Mouse (Mus musculus): ENCODE measurements around the gene Dnttip2. TPM values are rescaled to one million over a fixed set of nuclear protein-coding genes. Genes with fewer than 3 reads are reported as not detected.
"Not testable (repeated sequence)": the region's sequence is repeated elsewhere in the genome, so short reads cannot be mapped to it uniquely, and the experiment has no call there.

Gene Dnttip2
- polyA plus RNA-seq, 1 experiment from 2014 or later = 73.3 TPM

- Histone ChIP-seq H3K9me3 (replicated peaks) (no peaks in the 10 kb centered on the region), H3K4me2 (no peak overlapping the region), H3K36me3 (peaks cover 3% of the 10 kb centered on the region; the same call in 1 of the 2 replicates), H3K27me3 (no peaks in the 10 kb centered on the region), H3K4me1 (no peaks in the 10 kb centered on the region), H3K9ac (no peak overlapping the region), H3K4me3 (replicated peaks) (no peak overlapping the region), H3K27ac (no peak overlapping the region)
- ATAC-seq (replicated peaks; ENCODE audit: low FRiP score) = no peak
- WGBS = 60% methylated on average over 3 of the region's 3 CpGs
Observed at GRCm38 (mm10) chr3:122252466-122253253, 21.5 kb upstream of the Dnttip2 start.

- not testable (repeated sequence) for H3K27ac ChIP-seq; H3K27me3 ChIP-seq; H3K4me1 ChIP-seq; H3K4me3 ChIP-seq (replicated peaks); ATAC-seq (replicated peaks; ENCODE audit: low FRiP score); H3K9ac ChIP-seq; H3K9me3 ChIP-seq (replicated peaks); H3K4me2 ChIP-seq
- WGBS = 87% methylated on average over 7 of the region's 7 CpGs
- H3K36me3 ChIP-seq = peaks cover 12% of the 10 kb centered on the region; the same call in 1 of the 2 replicates
Observed at GRCm38 (mm10) chr3:122254050-122254449, 20.1 kb upstream of the Dnttip2 start.

DNA sequence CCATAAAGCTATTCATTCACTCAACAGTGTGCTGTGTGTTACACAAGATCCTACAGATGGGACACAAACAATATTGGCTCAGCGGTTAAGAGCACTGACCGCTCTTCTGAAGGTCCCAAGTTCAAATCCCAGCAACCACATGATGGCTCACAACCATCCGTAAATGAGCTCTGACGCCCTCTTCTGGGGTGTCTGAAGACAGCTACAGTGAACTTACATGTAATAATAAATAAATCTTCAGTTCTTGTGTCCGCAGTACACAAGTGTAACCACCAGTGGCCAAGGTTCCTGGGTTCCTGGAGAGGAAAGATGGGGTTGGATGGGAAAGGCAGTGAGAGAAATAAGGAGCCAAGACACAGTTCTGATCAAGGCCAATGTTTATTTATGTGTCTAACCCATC, 4.2 kb upstream of the Dnttip2 start:
- no peaks in the 10 kb centered on the region for H3K27me3 ChIP-seq
- peaks cover 13% of the 10 kb centered on the region for H3K36me3 ChIP-seq
- H3K27ac ChIP-seq = no peak overlapping the region
- no peak overlapping the region for H3K4me3 ChIP-seq (replicated peaks)
- no peak for ATAC-seq (replicated peaks; ENCODE audit: low FRiP score)
- no peaks in the 10 kb centered on the region for H3K9me3 ChIP-seq (replicated peaks)
- WGBS = 76% methylated on average over 5 of the region's 5 CpGs
- peaks cover 3% of the 10 kb centered on the region for H3K4me1 ChIP-seq
- no peak overlapping the region for H3K9ac ChIP-seq
- no peak overlapping the region for H3K4me2 ChIP-seq

DNA sequence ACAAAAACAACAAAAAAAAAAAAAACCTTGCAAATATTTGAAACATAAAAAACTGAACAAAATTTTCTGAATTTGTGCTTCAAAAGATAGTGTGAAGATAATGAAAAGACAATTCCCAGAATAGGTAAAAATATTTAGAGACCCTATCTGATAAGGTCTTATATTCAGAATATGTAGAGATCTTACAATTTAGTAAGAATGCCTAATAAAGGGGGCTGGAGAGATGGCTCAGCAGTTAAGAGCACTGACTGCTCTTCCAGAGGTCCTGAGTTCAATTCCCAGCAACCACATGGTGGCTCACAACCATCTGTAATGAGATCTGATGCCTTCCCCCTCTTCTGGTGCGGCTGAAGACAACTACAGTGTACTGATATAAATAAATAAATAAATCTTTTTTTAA, 1.6 kb upstream of the Dnttip2 start:
- H3K9ac ChIP-seq; H3K9me3 ChIP-seq (replicated peaks); ATAC-seq (replicated peaks; ENCODE audit: low FRiP score); H3K27ac ChIP-seq; H3K4me2 ChIP-seq; H3K4me3 ChIP-seq (replicated peaks); H3K27me3 ChIP-seq: not testable (repeated sequence)
- Histone ChIP-seq H3K36me3 (peaks cover 25% of the 10 kb centered on the region), H3K4me1 (peaks cover 29% of the 10 kb centered on the region)
- 69% methylated on average over 1 of the region's 1 CpGs for WGBS

DNA sequence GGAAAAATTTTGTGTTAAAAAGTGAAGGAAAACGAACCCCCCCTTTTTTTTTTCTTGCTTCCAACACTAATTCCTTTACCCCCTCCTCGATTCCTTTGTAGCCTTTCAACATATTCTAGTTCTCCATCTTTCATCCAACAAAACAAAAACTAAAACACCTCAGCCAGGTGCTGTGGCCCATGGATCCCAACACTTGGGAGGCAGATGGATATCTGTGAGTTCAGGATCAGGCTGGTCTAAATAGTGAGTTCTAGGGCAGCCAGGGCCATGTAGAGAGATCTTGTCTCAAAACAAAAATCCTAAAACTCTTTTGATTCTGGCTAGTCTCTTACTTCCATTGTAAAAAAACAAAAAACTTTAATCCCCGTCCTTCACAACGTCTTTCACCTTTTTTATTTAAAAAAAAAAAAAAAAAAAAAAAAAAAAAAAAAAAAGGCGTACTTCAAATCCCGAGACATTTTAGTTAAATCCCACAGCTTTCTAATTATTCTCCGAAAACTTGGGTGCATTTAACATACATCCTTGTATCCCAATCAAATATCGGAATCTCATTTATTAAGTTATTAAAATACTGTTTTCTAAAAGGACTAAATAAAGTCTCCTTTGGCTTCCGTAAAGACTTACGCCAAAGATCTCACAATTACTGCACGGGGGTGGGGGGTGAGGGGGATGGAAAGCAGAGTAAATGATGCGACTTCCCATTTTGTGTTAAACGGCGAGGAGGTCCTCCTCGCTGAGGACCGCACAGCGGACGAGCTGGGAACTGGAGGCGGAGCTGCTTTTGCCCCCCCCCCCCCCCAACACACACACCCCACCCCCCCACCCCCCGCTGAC, 564 bp upstream of the Dnttip2 start:
- Histone ChIP-seq H3K9me3 (replicated peaks) (no peaks in the 10 kb centered on the region), H3K36me3 (peaks cover 36% of the 10 kb centered on the region), H3K4me1 (peaks cover 35% of the 10 kb centered on the region), H3K9ac (peak overlapping the region; percentile 41; the same call in 1 of the 2 replicates), H3K4me2 (peak overlapping the region; percentile 51), H3K4me3 (replicated peaks) (peak overlapping the region; percentile 91), H3K27me3 (no peaks in the 10 kb centered on the region), H3K27ac (no peak overlapping the region)
- ATAC-seq (replicated peaks; ENCODE audit: low FRiP score) = no peak
- 11% methylated on average over 19 of the region's 20 CpGs for WGBS

DNA sequence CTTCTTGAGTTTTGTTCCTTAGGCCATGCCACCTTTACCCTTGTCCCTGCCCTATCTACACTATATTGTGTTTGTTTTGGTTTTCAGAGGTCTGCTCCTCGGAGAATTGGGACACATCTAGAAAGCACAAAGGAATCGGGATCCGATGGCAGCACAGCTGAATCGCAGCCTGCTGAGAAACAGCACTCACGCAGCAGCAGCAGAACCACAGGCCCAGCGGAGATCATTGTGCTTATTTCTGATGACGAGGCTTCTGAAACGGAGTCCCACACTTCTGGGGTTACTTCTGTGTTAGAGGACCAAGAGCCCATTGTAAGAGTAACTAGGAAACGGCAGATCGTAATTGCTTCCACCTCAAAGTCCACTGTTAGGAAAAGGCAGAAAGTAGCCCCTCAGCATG, 923 bp downstream of the Dnttip2 start:
- H3K27ac ChIP-seq = no peak overlapping the region
- no peak for ATAC-seq (replicated peaks; ENCODE audit: low FRiP score)
- H3K9ac ChIP-seq = peak overlapping the region; percentile 88; the same call in 1 of the 2 replicates
- peak overlapping the region; percentile 91 for H3K4me3 ChIP-seq (replicated peaks)
- H3K4me2 ChIP-seq = peak overlapping the region; percentile 60
- no peaks in the 10 kb centered on the region for H3K27me3 ChIP-seq
- peaks cover 51% of the 10 kb centered on the region for H3K36me3 ChIP-seq
- peaks cover 35% of the 10 kb centered on the region for H3K4me1 ChIP-seq
- H3K9me3 ChIP-seq (replicated peaks) = no peaks in the 10 kb centered on the region
- 75% methylated on average over 10 of the region's 10 CpGs for WGBS

- peaks cover 7% of the 10 kb centered on the region for H3K4me1 ChIP-seq
- peaks cover 37% of the 10 kb centered on the region for H3K36me3 ChIP-seq
- WGBS = 78% methylated on average over 5 of the region's 5 CpGs
- no peak overlapping the region for H3K27ac ChIP-seq
- H3K9ac ChIP-seq = no peak overlapping the region
- H3K27me3 ChIP-seq = no peaks in the 10 kb centered on the region
- ATAC-seq (replicated peaks; ENCODE audit: low FRiP score) = no peak
- H3K4me2 ChIP-seq = no peak overlapping the region
- no peaks in the 10 kb centered on the region for H3K9me3 ChIP-seq (replicated peaks)
- no peak overlapping the region for H3K4me3 ChIP-seq (replicated peaks)
Observed at GRCm38 (mm10) chr3:122287195-122287594, 13.0 kb downstream of the Dnttip2 start.

- Histone ChIP-seq H3K9ac (no peak overlapping the region), H3K4me3 (replicated peaks) (no peak overlapping the region), H3K27me3 (no peaks in the 10 kb centered on the region), H3K27ac (no peak overlapping the region), H3K4me1 (peaks cover 12% of the 10 kb centered on the region), H3K36me3 (peaks cover 21% of the 10 kb centered on the region), H3K9me3 (replicated peaks) (no peaks in the 10 kb centered on the region), H3K4me2 (no peak overlapping the region)
- WGBS = 79% methylated on average over 5 of the region's 5 CpGs
- no peak for ATAC-seq (replicated peaks; ENCODE audit: low FRiP score)
Observed at GRCm38 (mm10) chr3:122288613-122289195, 14.5 kb downstream of the Dnttip2 start.

DNA sequence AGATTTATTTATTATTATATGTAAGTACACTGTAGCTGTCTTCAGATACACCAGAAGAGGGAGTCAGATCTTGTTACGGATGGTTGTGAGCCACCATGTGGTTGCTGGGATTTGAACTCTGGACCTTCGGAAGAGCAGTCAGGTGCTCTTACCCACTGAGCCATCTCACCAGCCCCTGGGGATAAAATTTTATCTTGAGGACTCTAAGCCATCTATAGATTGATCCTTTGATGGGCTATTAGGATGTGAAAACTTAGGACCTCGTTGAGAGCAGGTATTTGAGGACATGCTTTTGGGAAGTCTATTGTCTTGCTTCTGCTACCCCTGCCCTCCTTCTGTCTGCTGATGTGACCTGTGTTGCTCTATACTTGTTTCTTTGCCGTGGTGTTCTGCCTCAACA, 15.2 kb downstream of the Dnttip2 start:
- not testable (repeated sequence) for H3K9ac ChIP-seq; ATAC-seq (replicated peaks; ENCODE audit: low FRiP score); H3K27me3 ChIP-seq; H3K4me3 ChIP-seq (replicated peaks); H3K27ac ChIP-seq; H3K9me3 ChIP-seq (replicated peaks); H3K4me2 ChIP-seq
- Histone ChIP-seq H3K4me1 (peaks cover 16% of the 10 kb centered on the region), H3K36me3 (peaks cover 15% of the 10 kb centered on the region)
- 72% methylated on average over 4 of the region's 4 CpGs for WGBS

DNA sequence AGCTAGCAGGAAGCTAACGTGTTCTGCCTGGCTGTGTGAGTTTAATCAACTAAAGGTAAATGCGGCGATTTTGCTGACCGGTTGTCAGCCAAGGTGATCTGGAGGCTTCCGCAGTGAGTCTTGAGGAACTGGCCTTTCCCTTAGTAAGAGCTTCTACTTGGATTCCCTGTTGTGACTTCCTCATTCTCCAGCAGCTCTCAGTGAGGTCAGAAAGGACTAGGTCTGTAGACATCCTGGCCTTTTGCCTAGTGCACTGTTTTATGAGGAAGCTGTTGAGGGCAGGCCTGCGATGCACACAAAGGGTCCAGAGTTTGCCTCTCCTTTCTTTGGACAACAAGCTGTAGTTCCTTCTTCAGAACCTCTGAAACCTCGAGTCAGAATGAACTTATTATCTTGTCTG, 16.5 kb downstream of the Dnttip2 start:
- Histone ChIP-seq H3K4me1 (peaks cover 20% of the 10 kb centered on the region), H3K27ac (peak overlapping the region; percentile 24; the same call in 1 of the 2 replicates), H3K4me3 (replicated peaks) (no peak overlapping the region), H3K36me3 (peaks cover 4% of the 10 kb centered on the region), H3K9ac (no peak overlapping the region), H3K9me3 (replicated peaks) (no peaks in the 10 kb centered on the region), H3K4me2 (no peak overlapping the region), H3K27me3 (no peaks in the 10 kb centered on the region)
- WGBS = 71% methylated on average over 7 of the region's 7 CpGs
- no peak for ATAC-seq (replicated peaks; ENCODE audit: low FRiP score)

DNA sequence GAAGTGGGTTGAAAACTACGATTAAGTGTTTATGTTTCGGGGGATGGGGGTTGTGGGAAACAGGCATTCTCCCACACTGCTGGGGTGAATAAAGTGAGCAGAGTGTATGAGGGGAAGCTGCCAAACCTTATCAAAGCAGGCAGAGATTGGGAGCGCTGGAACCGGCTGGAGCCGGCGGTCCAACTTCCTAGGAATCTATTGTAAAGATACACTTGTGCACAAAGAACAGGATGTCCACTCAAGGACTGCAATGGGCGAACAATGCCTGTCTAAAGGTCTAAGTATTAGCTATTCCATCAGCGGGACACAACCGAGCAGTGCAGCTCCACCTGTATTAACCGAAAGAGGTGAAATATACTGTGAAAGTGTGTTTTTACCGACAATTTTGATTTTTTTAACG, 17.6 kb downstream of the Dnttip2 start:
- peak overlapping the region; percentile 72 for H3K4me3 ChIP-seq (replicated peaks)
- H3K4me2 ChIP-seq = peak overlapping the region; percentile 68
- H3K9ac ChIP-seq = no peak overlapping the region
- H3K4me1 ChIP-seq = peaks cover 20% of the 10 kb centered on the region
- 0 out of 2 replicates have a peak overlapping the region, but pooled peaks have one; percentile 1 for H3K27ac ChIP-seq
- no peak for ATAC-seq (replicated peaks; ENCODE audit: low FRiP score)
- 49% methylated on average over 12 of the region's 12 CpGs for WGBS
- no peaks in the 10 kb centered on the region for H3K27me3 ChIP-seq
- H3K36me3 ChIP-seq = no peaks in the 10 kb centered on the region
- H3K9me3 ChIP-seq (replicated peaks) = no peaks in the 10 kb centered on the region

Measured in kidney, embryonic 15.5 days (tissue).